Mouse (Mus musculus): Measurements from ENCODE around the gene Ppp2r5a. TPM values are rescaled to one million over a fixed set of nuclear protein-coding genes. Genes with fewer than 3 reads are reported as not detected.

Gene Ppp2r5a
- polyA plus RNA-seq, 1 experiment: 15.9 TPM

DNA sequence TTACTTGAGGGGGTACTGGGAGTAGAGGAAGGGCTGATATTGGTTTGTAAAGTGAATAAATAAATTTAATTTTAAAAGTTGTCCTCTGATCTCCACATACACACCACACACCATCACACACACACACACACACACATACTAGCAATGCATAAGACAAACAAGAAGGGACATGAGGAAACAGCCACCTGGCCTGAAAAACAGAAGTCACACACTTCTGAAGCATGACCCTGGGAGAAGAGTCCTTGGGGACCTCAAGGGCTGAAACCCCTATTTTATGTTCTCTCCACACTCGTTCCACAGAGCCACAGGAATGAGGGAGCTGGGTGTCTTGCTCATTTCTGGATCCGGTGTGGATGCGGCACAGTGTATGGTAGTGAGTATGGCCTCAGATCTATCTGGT, 79.7 kb downstream of the Ppp2r5a start:
- TF ChIP-seq CTCF (IDR thresholded peaks at IDR 0.05; ENCODE audit: borderline replicate concordance, extremely low read depth, insufficient read depth, insufficient read length) (no peak), POLR2A (IDR thresholded peaks at IDR 0.05; ENCODE audit: borderline replicate concordance, extremely low read depth, insufficient read depth, insufficient read length, poor library complexity, severe bottlenecking) (no peak)
- no peak for DNase-seq (ENCODE audit: low read depth)

- no peak for DNase-seq (ENCODE audit: low read depth)
- TF ChIP-seq POLR2A (IDR thresholded peaks at IDR 0.05; ENCODE audit: borderline replicate concordance, extremely low read depth, insufficient read depth, insufficient read length, poor library complexity, severe bottlenecking): no peak
- no peak for TF ChIP-seq CTCF (IDR thresholded peaks at IDR 0.05; ENCODE audit: borderline replicate concordance, extremely low read depth, insufficient read depth, insufficient read length)
Measured at GRCm38 (mm10) chr1:191318686-191319085, 84.4 kb downstream of the Ppp2r5a start.

DNA sequence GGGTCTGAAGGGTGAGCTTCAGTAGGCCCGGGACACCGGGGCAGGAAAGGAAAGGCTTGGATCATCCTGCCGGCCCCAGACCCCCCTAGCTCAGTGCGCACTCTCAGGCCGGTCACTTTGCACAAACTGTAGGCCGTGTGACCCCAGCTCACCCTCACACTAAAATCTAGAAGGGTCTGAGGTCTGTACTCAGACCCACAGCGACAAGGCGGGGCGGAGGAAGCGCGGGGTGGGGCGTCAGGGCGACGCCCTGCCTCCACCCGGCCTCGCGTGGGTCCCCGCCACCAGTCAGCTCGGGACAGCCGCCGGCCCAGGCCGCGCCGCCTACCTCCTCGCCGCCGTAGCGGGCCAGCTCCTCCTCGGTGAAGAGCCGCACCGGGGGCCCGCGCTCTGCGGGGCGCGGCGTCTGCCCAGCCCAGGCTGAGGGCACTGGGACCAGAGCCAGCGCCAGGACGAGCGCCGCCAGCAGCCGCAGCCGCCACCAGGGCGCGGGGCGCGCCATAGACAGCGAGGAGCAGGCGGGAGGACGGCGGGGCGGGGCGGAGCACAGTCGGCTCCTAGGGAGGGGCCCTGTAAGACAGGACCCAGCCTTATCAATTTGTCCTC, 85.4 kb downstream of the Ppp2r5a start, which contains the start of gene Nenf:
Gene Nenf, minus strand, starts transcription at position 604 of the 606 bp plus-strand sequence.
- TF ChIP-seq POLR2A (IDR thresholded peaks at IDR 0.05; ENCODE audit: borderline replicate concordance, extremely low read depth, insufficient read depth, insufficient read length, poor library complexity, severe bottlenecking): peak; percentile 71
- TF ChIP-seq CTCF (IDR thresholded peaks at IDR 0.05; ENCODE audit: borderline replicate concordance, extremely low read depth, insufficient read depth, insufficient read length): peak; percentile 20; the same call in 1 of the 2 replicates
- peak; percentile 83 for DNase-seq (ENCODE audit: low read depth)

- DNase-seq (ENCODE audit: low read depth): no peak
- TF ChIP-seq POLR2A (IDR thresholded peaks at IDR 0.05; ENCODE audit: borderline replicate concordance, extremely low read depth, insufficient read depth, insufficient read length, poor library complexity, severe bottlenecking) (no peak), CTCF (IDR thresholded peaks at IDR 0.05; ENCODE audit: borderline replicate concordance, extremely low read depth, insufficient read depth, insufficient read length) (no peak)
Measured at GRCm38 (mm10) chr1:191316818-191317217, 86.3 kb downstream of the Ppp2r5a start.

DNA sequence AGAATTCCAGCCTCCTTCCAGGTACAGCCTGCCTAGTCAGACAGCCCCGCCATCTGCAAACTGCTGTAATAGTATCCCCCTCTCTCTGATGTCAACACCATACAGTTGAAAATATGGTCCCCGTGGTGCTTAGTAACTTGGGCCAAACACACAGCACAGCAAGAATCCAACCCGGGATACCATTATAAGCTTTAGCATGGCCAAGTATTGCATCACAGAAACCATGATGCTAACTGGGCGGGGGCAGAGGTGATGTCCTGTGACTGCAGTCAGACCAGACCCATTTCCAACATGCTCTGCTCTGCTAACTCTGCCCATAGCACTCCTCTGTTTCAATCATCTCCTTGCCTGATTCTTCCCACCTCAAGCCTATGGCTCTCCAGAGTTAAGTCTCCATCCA, 89.1 kb downstream of the Ppp2r5a start:
- TF ChIP-seq POLR2A (IDR thresholded peaks at IDR 0.05; ENCODE audit: borderline replicate concordance, extremely low read depth, insufficient read depth, insufficient read length, poor library complexity, severe bottlenecking) (no peak), CTCF (IDR thresholded peaks at IDR 0.05; ENCODE audit: borderline replicate concordance, extremely low read depth, insufficient read depth, insufficient read length) (no peak)
- no peak for DNase-seq (ENCODE audit: low read depth)

- TF ChIP-seq CTCF (IDR thresholded peaks at IDR 0.05; ENCODE audit: borderline replicate concordance, extremely low read depth, insufficient read depth, insufficient read length) (no peak), POLR2A (IDR thresholded peaks at IDR 0.05; ENCODE audit: borderline replicate concordance, extremely low read depth, insufficient read depth, insufficient read length, poor library complexity, severe bottlenecking) (no peak)
- DNase-seq (ENCODE audit: low read depth): no peak
Measured at GRCm38 (mm10) chr1:191313158-191313557, 89.9 kb downstream of the Ppp2r5a start.

DNA sequence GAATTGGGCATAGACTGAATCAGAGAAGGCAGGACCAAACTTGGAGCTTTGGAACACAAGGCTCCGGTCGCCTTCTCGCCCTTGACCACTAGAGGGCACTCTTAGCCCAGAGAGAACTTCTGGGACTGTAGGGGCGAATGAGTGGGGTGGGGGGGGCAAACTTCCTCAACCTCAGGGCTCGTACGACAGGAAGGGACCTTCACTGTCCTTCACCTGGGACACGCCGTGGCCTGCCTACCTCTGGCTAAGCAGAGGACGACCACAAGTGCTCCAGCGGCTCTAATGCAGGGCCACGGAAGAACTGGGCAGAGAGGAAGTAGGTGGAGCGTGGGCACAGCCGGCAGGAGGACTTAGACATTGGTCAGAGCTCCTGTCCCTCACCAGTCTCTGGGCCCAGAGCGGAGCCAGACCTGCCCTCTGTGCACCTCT, 90.5 kb downstream of the Ppp2r5a start:
- TF ChIP-seq CTCF (IDR thresholded peaks at IDR 0.05; ENCODE audit: borderline replicate concordance, extremely low read depth, insufficient read depth, insufficient read length): peak; percentile 97
- no peak for TF ChIP-seq POLR2A (IDR thresholded peaks at IDR 0.05; ENCODE audit: borderline replicate concordance, extremely low read depth, insufficient read depth, insufficient read length, poor library complexity, severe bottlenecking)
- peak; percentile 87 for DNase-seq (ENCODE audit: low read depth)

- TF ChIP-seq CTCF (IDR thresholded peaks at IDR 0.05; ENCODE audit: borderline replicate concordance, extremely low read depth, insufficient read depth, insufficient read length) (no peak), POLR2A (IDR thresholded peaks at IDR 0.05; ENCODE audit: borderline replicate concordance, extremely low read depth, insufficient read depth, insufficient read length, poor library complexity, severe bottlenecking) (no peak)
- DNase-seq (ENCODE audit: low read depth): no peak
Measured at GRCm38 (mm10) chr1:191311296-191311898, 91.7 kb downstream of the Ppp2r5a start.

GRCm38 (mm10) chr1:191307766-191308455, 95.2 kb downstream of the Ppp2r5a start:
- DNase-seq (ENCODE audit: low read depth): no peak

DNA sequence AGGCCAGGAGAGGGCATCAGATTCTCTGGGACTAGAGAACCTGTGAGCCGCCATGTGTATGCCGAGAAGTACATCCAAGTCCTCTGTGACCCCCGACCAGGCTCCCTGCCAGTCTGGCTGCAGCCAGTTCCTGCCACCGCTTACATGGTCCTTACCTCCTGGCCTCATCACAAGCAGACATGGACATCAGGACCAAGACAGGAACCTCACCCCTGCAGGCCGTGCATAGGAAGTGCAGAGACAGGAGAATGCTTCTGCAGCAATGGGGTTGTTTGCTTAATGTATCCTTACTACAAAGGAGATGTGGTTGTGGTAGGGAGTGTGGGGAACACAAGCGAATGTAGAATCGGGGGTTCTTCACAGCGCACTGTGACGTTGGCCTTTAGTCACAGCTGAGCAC, 96.8 kb downstream of the Ppp2r5a start:
- no peak for TF ChIP-seq POLR2A (IDR thresholded peaks at IDR 0.05; ENCODE audit: borderline replicate concordance, extremely low read depth, insufficient read depth, insufficient read length, poor library complexity, severe bottlenecking)
- peak; percentile 7; the same call in 1 of the 2 replicates for TF ChIP-seq CTCF (IDR thresholded peaks at IDR 0.05; ENCODE audit: borderline replicate concordance, extremely low read depth, insufficient read depth, insufficient read length)
- no peak for DNase-seq (ENCODE audit: low read depth)

More at GRCm38 (mm10) chr1:191307766-191308455, 95.2 kb downstream of the Ppp2r5a start:
- no peak for TF ChIP-seq POLR2A (IDR thresholded peaks at IDR 0.05; ENCODE audit: borderline replicate concordance, extremely low read depth, insufficient read depth, insufficient read length, poor library complexity, severe bottlenecking)
- peak; percentile 35; the same call in 1 of the 2 replicates for TF ChIP-seq CTCF (IDR thresholded peaks at IDR 0.05; ENCODE audit: borderline replicate concordance, extremely low read depth, insufficient read depth, insufficient read length)

DNA sequence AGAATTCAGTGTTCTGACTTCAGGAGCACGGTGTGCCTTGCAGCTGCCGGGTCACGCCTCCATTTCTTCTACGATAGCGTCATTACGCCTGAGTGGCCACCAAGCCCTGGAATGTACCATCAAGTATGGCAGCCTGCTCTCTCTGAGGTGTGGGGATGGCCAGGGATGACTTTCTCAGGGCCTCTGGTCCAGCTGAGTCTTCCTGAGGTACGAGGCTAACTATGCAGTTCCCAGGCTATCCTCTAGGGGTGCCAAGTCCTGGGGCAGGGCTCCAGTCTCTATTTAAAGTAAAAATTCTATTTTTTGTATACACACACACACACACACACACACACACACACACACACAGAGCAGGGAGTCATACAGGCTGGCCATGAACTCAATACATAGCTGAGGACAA, 97.5 kb downstream of the Ppp2r5a start:
- DNase-seq (ENCODE audit: low read depth): no peak

More for the DNA sequence above, 97.5 kb downstream of the Ppp2r5a start:
- TF ChIP-seq POLR2A (IDR thresholded peaks at IDR 0.05; ENCODE audit: borderline replicate concordance, extremely low read depth, insufficient read depth, insufficient read length, poor library complexity, severe bottlenecking) (no peak), CTCF (IDR thresholded peaks at IDR 0.05; ENCODE audit: borderline replicate concordance, extremely low read depth, insufficient read depth, insufficient read length) (peak; percentile 60; the same call in 1 of the 2 replicates)

Measured in brain, embryonic 14.5 days (tissue).